Mouse (Mus musculus): ENCODE measurements at regions not wholly inside any gene's neighbourhood (a gene's known extent, or its start where the extent isn't known, plus 50 kb on each side); places are given as distances from the start of the nearest gene placed in this dataset.

- 23% methylated on average over 5 of the region's 5 CpGs for WGBS (ENCODE audit: insufficient replicate concordance)
- no peaks in the 10 kb centered on the region for H3K4me1 ChIP-seq (replicated peaks)
- no peak overlapping the region for H3K4me2 ChIP-seq
- no peaks in the 10 kb centered on the region for H3K36me3 ChIP-seq (replicated peaks)
- no peak overlapping the region for H3K9ac ChIP-seq
- no peak for ATAC-seq (ENCODE audit: insufficient read depth)
- no peaks in the 10 kb centered on the region for H3K27me3 ChIP-seq
- H3K9me3 ChIP-seq (replicated peaks) = no peaks in the 10 kb centered on the region
- no peak overlapping the region for H3K27ac ChIP-seq (replicated peaks)
- no peak overlapping the region for H3K4me3 ChIP-seq (replicated peaks)
These were observed 49.9 kb upstream of the Msx2 start for GRCm38 (mm10) chr13:53522807-53523206.
